Mouse (Mus musculus) forebrain, embryonic 11.5 days (tissue): ENCODE data around the gene Coq10b. TPM values are rescaled to one million over a fixed set of nuclear protein-coding genes. Genes with fewer than 3 reads are reported as not detected.

Experiments
- ATAC-seq: fragments of 200-750 bp; cut with Nextera tagmentation; replicated peaks from 2 replicates; pipeline ENCODE4 v1.8.0; 2017; ENCODE audit warnings: moderate TSS enrichment; ENCODE audit not compliant: low FRiP score
- DNase-seq: peaks from one replicate; pipeline ENCODE4 v3.0.0-alpha.2; 2017; ENCODE audit warnings: low spot score
- H3K27ac ChIP-seq: fragments of 300-500 bp; sonication (generic); 2 replicates; pipeline ENCODE4 v1.5.1; 2014; ENCODE audit warnings: low read depth, low read length
- H3K27me3 ChIP-seq: fragments of 300-500 bp; sonication (generic); 2 replicates; pipeline ENCODE4 v1.6.1; 2014; ENCODE audit warnings: mild to moderate bottlenecking, low read length, mixed read lengths; ENCODE audit not compliant: control insufficient read depth, insufficient read depth
- H3K36me3 ChIP-seq: fragments of 300-500 bp; sonication (generic); 2 replicates; pipeline ENCODE4 v1.6.1; 2014; ENCODE audit warnings: mild to moderate bottlenecking, low read length, moderate library complexity, mixed read lengths; ENCODE audit not compliant: control insufficient read depth, insufficient read depth
- H3K4me1 ChIP-seq: fragments of 300-500 bp; sonication (generic); replicated peaks from 2 replicates; pipeline ENCODE4 v1.6.1; 2014; ENCODE audit warnings: low read length, mixed read lengths; ENCODE audit not compliant: control insufficient read depth, insufficient read depth
- H3K4me2 ChIP-seq: fragments of 300-500 bp; sonication (generic); 2 replicates; pipeline ENCODE4 v1.6.1; 2014; ENCODE audit warnings: low read depth, mild to moderate bottlenecking, low read length, moderate library complexity, mixed read lengths; ENCODE audit not compliant: severe bottlenecking
- H3K4me3 ChIP-seq: fragments of 300-500 bp; sonication (generic); 2 replicates; pipeline ENCODE4 v1.5.1; 2014; ENCODE audit warnings: low read depth, low read length
- H3K9ac ChIP-seq: fragments of 300-500 bp; sonication (generic); 2 replicates; pipeline ENCODE4 v1.6.1; 2014; ENCODE audit warnings: low read length
- H3K9me3 ChIP-seq: fragments of 300-500 bp; sonication (generic); 2 replicates; pipeline ENCODE4 v1.6.1; 2016; ENCODE audit warnings: low read length, mixed read lengths; ENCODE audit not compliant: control insufficient read depth
- WGBS: fragments of 180-500 bp; shearing (Covaris S2); extraction: QIAGEN DNeasy Blood & Tissue Kit; methylation state at CpG from one replicate; pipeline ENCODE4 v1.1.7; 2014; 5-methylcytosine and 5-hydroxymethylcytosine counted together
- polyA plus RNA-seq: library from polyadenylated mRNA; unstranded; fragments of >200 nt; fragmentation: Nextera tagmentation; extraction: Ambion mirVana; gene quantifications from 2 replicates; pipeline ENCODE4 v1.2.1, GENCODE M21; 2014

Coq10b gene
- polyA plus RNA-seq, 1 experiment from 2014 or later: 32.9 TPM

- Histone ChIP-seq H3K27ac (no peak overlapping the region), H3K9me3 (no peaks in the 10 kb centered on the region), H3K9ac (no peak overlapping the region), H3K4me2 (no peak overlapping the region), H3K36me3 (no peaks in the 10 kb centered on the region), H3K4me3 (no peak overlapping the region), H3K4me1 (no peaks in the 10 kb centered on the region), H3K27me3 (no peaks in the 10 kb centered on the region)
- ATAC-seq (no peak), DNase-seq (no peak)
- WGBS: 90% methylated on average over 11 of the region's 11 CpGs
Measured at GRCm38 (mm10) chr1:55028512-55029249, 23.9 kb upstream of the Coq10b start.

DNA sequence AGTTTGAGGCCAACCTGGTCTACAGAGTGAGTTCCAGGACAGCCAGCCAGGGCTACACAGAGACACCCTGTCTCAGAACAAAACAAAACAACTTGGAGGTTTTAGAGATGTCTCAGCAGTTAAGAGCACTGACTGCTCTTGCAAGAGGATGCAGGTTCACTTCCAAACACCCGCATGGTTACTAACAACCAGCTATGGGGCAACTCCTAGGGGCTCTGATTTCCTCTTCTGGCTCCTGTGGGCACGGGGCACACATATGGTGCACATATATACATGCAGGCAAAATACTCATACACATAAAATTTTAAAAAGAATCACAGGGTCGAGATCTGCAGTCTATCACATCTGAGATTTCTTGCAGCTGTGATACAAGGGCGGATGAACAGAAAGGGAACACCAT lies 23.1 kb upstream of the Coq10b start:
- Histone ChIP-seq H3K27ac (no peak overlapping the region), H3K4me1 (no peaks in the 10 kb centered on the region), H3K36me3 (no peaks in the 10 kb centered on the region), H3K9ac (no peak overlapping the region), H3K9me3 (no peaks in the 10 kb centered on the region), H3K4me2 (no peak overlapping the region), H3K4me3 (no peak overlapping the region), H3K27me3 (no peaks in the 10 kb centered on the region)
- no peak for ATAC-seq
- WGBS: 78% methylated on average over 4 of the region's 4 CpGs
- DNase-seq: no peak

DNA sequence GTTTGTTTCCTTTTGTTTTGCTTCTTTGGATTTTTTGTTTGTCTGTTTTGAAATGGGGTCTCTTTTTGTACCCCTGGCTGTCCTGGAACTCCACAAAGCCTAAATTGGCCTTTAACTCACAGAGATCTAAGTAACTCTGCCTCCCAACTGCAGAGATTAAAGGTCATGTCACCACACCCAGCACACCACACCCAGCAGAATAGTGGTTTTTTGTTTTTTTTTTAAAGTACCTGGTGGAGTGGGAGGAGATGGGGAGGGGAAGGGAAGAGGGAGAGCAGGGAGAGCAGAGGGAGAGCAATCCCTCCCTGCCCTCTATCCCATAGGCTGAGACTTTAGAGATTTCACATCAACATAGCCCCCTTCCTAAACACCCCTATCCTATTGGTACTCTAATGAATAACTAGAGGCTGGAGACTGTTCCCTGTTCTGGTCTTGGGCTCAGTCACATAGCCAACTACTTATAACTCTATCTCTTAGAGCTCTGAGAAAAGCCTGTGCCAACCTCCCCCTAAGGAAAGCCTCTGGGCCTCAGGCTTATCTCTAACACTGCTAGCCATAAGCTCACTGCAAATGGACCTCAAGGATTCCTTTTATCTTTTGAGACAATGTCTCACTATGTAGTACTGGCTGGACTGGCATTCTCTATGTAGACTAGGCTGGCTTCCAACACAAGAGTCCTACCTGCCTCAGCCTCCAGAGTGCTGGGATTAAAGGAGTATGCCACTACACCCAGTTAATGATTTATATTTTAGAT lies 21.4 kb upstream of the Coq10b start:
- no peak overlapping the region for H3K4me3 ChIP-seq
- DNase-seq (no peak), ATAC-seq (no peak)
- H3K9me3 ChIP-seq: no peaks in the 10 kb centered on the region
- no peak overlapping the region for H3K9ac ChIP-seq
- H3K4me2 ChIP-seq: no peak overlapping the region
- H3K4me1 ChIP-seq: no peaks in the 10 kb centered on the region
- no peaks in the 10 kb centered on the region for H3K27me3 ChIP-seq
- no peaks in the 10 kb centered on the region for H3K36me3 ChIP-seq
- no peak overlapping the region for H3K27ac ChIP-seq

GRCm38 (mm10) chr1:55039944-55040343 lies 12.6 kb upstream of the Coq10b start:
- Histone ChIP-seq H3K27me3 (no peaks in the 10 kb centered on the region), H3K36me3 (no peaks in the 10 kb centered on the region), H3K4me3 (no peak overlapping the region), H3K27ac (no peak overlapping the region), H3K4me1 (no peaks in the 10 kb centered on the region), H3K9me3 (no peaks in the 10 kb centered on the region; the same call in 1 of the 2 replicates), H3K4me2 (no peak overlapping the region), H3K9ac (no peak overlapping the region)
- no peak for ATAC-seq
- WGBS: 79% methylated on average over 1 of the region's 1 CpGs
- DNase-seq: no peak

- ATAC-seq: no peak
Measured at GRCm38 (mm10) chr1:55041691-55042090, 10.9 kb upstream of the Coq10b start.

DNA sequence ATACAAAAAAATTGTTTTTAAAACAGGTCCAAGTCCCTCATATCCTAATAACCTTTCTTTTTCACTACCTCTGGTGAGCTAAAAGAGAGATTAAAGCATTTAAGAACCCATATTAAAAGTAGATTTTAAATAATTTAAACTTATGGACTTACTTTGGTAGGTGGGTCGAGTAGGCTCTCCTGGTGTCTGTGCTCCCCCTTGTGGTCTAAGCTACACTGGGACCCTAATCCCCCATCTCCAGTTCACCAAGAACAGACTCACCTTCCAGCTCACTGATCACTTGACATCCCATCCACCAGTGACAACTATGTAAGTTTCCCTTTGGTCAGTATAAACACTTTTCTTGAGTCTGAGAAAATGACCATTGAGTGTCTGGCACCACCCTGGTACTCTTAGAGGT lies 10.3 kb upstream of the Coq10b start:
- Histone ChIP-seq H3K36me3 (no peaks in the 10 kb centered on the region), H3K4me2 (no peak overlapping the region), H3K27ac (no peak overlapping the region), H3K27me3 (no peaks in the 10 kb centered on the region), H3K4me1 (no peaks in the 10 kb centered on the region), H3K9me3 (no peaks in the 10 kb centered on the region; the same call in 1 of the 2 replicates), H3K9ac (no peak overlapping the region), H3K4me3 (no peak overlapping the region)
- DNase-seq (no peak), ATAC-seq (no peak)
- WGBS: 78% methylated on average over 1 of the region's 1 CpGs

More at GRCm38 (mm10) chr1:55041691-55042090, 10.9 kb upstream of the Coq10b start:
- Histone ChIP-seq H3K4me3 (no peak overlapping the region), H3K9me3 (no peaks in the 10 kb centered on the region; the same call in 1 of the 2 replicates), H3K27ac (no peak overlapping the region), H3K4me1 (no peaks in the 10 kb centered on the region), H3K36me3 (no peaks in the 10 kb centered on the region), H3K9ac (no peak overlapping the region), H3K27me3 (no peaks in the 10 kb centered on the region), H3K4me2 (no peak overlapping the region)
- no peak for DNase-seq
- 82% methylated on average over 4 of the region's 4 CpGs for WGBS

GRCm38 (mm10) chr1:55043164-55043563 lies 9.4 kb upstream of the Coq10b start:
- no peak overlapping the region for H3K4me3 ChIP-seq
- no peaks in the 10 kb centered on the region for H3K4me1 ChIP-seq
- ATAC-seq (no peak), DNase-seq (no peak)
- H3K4me2 ChIP-seq: no peak overlapping the region
- WGBS: 81% methylated on average over 3 of the region's 3 CpGs
- no peaks in the 10 kb centered on the region; the same call in 1 of the 2 replicates for H3K9me3 ChIP-seq
- no peak overlapping the region for H3K27ac ChIP-seq
- H3K27me3 ChIP-seq: no peaks in the 10 kb centered on the region
- H3K9ac ChIP-seq: no peak overlapping the region
- no peaks in the 10 kb centered on the region for H3K36me3 ChIP-seq

DNA sequence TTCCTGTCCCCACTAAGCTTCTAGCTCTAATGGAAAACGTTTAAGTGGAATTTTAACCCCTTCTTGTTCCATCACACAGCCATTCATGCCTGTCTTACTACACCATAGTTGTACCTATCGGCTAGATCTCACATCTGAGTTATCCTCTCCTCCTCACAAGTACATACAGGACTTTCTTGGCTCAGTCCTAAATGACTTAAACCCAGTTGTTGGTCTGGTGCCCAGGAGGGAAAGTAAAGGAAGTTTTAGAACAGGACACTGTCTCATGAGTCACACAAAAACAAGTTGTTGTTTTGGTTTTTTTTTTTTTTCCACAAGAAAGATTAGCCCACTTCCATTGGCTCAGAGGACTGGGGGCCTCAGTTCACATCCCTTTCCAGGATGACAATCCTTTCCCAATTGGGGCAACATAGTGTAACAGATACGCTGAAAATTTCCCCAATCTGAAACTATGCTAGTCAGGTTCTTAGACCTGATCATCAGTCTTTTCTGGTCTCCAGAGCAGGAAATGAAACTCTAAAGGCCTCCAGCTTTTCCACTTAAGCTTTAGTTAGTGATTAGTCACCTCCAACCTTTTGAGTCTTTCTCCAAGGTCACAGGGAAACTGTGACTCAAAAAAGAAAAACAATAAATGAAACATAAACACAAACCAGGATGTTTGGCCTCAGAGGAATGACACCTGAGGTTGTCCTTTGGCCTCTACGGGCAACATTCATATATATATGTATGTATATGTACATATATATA lies 3.6 kb upstream of the Coq10b start:
- ATAC-seq: no peak

More for the DNA sequence above, 3.6 kb upstream of the Coq10b start:
- Histone ChIP-seq H3K36me3 (no peaks in the 10 kb centered on the region), H3K27ac (no peak overlapping the region), H3K4me2 (no peak overlapping the region), H3K9ac (no peak overlapping the region), H3K9me3 (no peaks in the 10 kb centered on the region), H3K4me3 (no peak overlapping the region), H3K27me3 (no peaks in the 10 kb centered on the region), H3K4me1 (peaks cover 8% of the 10 kb centered on the region)
- 71% methylated on average over 4 of the region's 4 CpGs for WGBS
- DNase-seq: no peak
